Mouse (Mus musculus) midbrain, embryonic 12.5 days (tissue): ENCODE data around the gene Zfp788. TPM values are rescaled to one million over a fixed set of nuclear protein-coding genes. Genes with fewer than 3 reads are reported as not detected.

Experiments used
- polyA plus RNA-seq: library from polyadenylated mRNA; unstranded; fragments of >200 nt; fragmentation: Nextera tagmentation; extraction: Ambion mirVana; gene quantifications from 2 replicates; pipeline ENCODE4 v1.2.1, GENCODE M21; 2016

Zfp788 gene
- polyA plus RNA-seq, 1 experiment from 2014 or later, result 18.5 TPM

Other genes starting within 250 kb of the Zfp788 start
- 8.5 and 9.2 TPM in 2 replicates for gene AI987944, start 239.8 kb upstream of the Zfp788 start, polyA plus RNA-seq
- 0.11 and 0.38 TPM in 2 replicates for gene Vmn2r57, start 184.5 kb upstream of the Zfp788 start, polyA plus RNA-seq
- gene Gm20449, start 133.8 kb upstream of the Zfp788 start, polyA plus RNA-seq, result 0.10 and 0.13 TPM in 2 replicates
- gene AW146154, start 133.3 kb upstream of the Zfp788 start, polyA plus RNA-seq, result 7.6 and 8.1 TPM in 2 replicates
- not detected in 2 replicates for gene Gm6871, start 59.5 kb upstream of the Zfp788 start, polyA plus RNA-seq
- 16.8 and 20.6 TPM in 2 replicates for gene 2610021A01Rik, start 34.0 kb upstream of the Zfp788 start, polyA plus RNA-seq
- not detected in 2 replicates for gene Vmn2r58, start 239.5 kb downstream of the Zfp788 start, polyA plus RNA-seq